Mouse (Mus musculus) limb, embryonic 15.5 days (tissue): ENCODE measurements around the gene Rpl27a. TPM values are rescaled to one million over a fixed set of nuclear protein-coding genes. Genes with fewer than 3 reads are reported as not detected.

Experiments
- ATAC-seq: fragments of 200-750 bp; cut with Nextera tagmentation; 2 replicates; pipeline ENCODE4 v1.8.0; 2017; ENCODE audit warnings: low read depth, moderate TSS enrichment; ENCODE audit not compliant: insufficient number of reproducible peaks, low FRiP score, low TSS enrichment
- H3K27ac ChIP-seq: fragments of 300-500 bp; sonication (generic); 2 replicates; pipeline ENCODE4 v1.5.1; 2015; ENCODE audit warnings: moderate library complexity, mild to moderate bottlenecking, inconsistent platforms
- H3K27me3 ChIP-seq: fragments of 300-500 bp; sonication (generic); 2 replicates; pipeline ENCODE4 v1.6.1; 2015; ENCODE audit warnings: inconsistent platforms
- H3K36me3 ChIP-seq: fragments of 300-500 bp; sonication (generic); 2 replicates; pipeline ENCODE4 v1.6.1; 2015; ENCODE audit warnings: inconsistent platforms
- H3K4me1 ChIP-seq: fragments of 300-500 bp; sonication (generic); 2 replicates; pipeline ENCODE4 v1.6.1; 2015; ENCODE audit warnings: inconsistent platforms
- H3K4me2 ChIP-seq: fragments of 300-500 bp; sonication (generic); 2 replicates; pipeline ENCODE4 v1.6.1; 2015; ENCODE audit warnings: mild to moderate bottlenecking, inconsistent platforms
- H3K4me3 ChIP-seq: fragments of 300-500 bp; sonication (generic); 2 replicates; pipeline ENCODE4 v1.5.1; 2015; ENCODE audit warnings: mild to moderate bottlenecking, inconsistent platforms
- H3K9ac ChIP-seq: fragments of 300-500 bp; sonication (generic); 2 replicates; pipeline ENCODE4 v1.6.1; 2015; ENCODE audit warnings: inconsistent platforms
- H3K9me3 ChIP-seq: fragments of 300-500 bp; sonication (generic); 2 replicates; pipeline ENCODE4 v1.6.1; 2016; ENCODE audit warnings: inconsistent platforms
- WGBS: fragments of 180-500 bp; shearing (Covaris S2); methylation state at CpG from one replicate; pipeline ENCODE4 v1.1.7; 2015; 5-methylcytosine and 5-hydroxymethylcytosine counted together
- polyA plus RNA-seq: library from polyadenylated mRNA; unstranded; fragments of >200 nt; fragmentation: Nextera tagmentation; extraction: Ambion mirVana; gene quantifications from 2 replicates; pipeline ENCODE4 v1.2.1, GENCODE M21; 2015

Gene Rpl27a
- 113 and 140 TPM in 2 replicates for polyA plus RNA-seq

- H3K9ac ChIP-seq: peak within 1 kb of the TSS; percentile 82
- under 1% methylated on average over 71 of the region's 72 CpGs for WGBS
- H3K4me2 ChIP-seq: peak within 1 kb of the TSS; percentile 82
- H3K4me3 ChIP-seq: peak within 1 kb of the TSS; percentile 73
- peak within 1 kb of the TSS; percentile 99 for H3K27ac ChIP-seq
- H3K4me1 ChIP-seq: peaks cover 25% of the 10 kb centered on the region
- peaks cover 35% of the 10 kb centered on the region for H3K36me3 ChIP-seq
- H3K9me3 ChIP-seq: no peaks in the 10 kb centered on the region
- peak; percentile 94 for ATAC-seq
- H3K27me3 ChIP-seq: no peaks in the 10 kb centered on the region
Measured at GRCm38 (mm10) chr7:109518838-109519696, at the start of gene Rpl27a. Rpl27a (plus strand) TSS chr7:109519147.

GRCm38 (mm10) chr7:109470700-109471099, 48.2 kb upstream of the Rpl27a start:
- no peak for ATAC-seq
- Histone ChIP-seq H3K4me2 (no peak overlapping the region), H3K4me1 (no peaks in the 10 kb centered on the region), H3K4me3 (no peak overlapping the region), H3K36me3 (no peaks in the 10 kb centered on the region), H3K9me3 (no peaks in the 10 kb centered on the region), H3K27ac (no peak overlapping the region), H3K9ac (no peak overlapping the region), H3K27me3 (no peaks in the 10 kb centered on the region)
- 71% methylated on average over 4 of the region's 4 CpGs for WGBS

- no peak for ATAC-seq
- H3K9me3 ChIP-seq: no peaks in the 10 kb centered on the region
- H3K4me1 ChIP-seq: 0 out of 2 replicates have a peak, but pooled peaks cover 6% of the 10 kb centered on the region
- H3K36me3 ChIP-seq: no peaks in the 10 kb centered on the region
- H3K4me3 ChIP-seq: no peak overlapping the region
- H3K9ac ChIP-seq: no peak overlapping the region
- H3K27me3 ChIP-seq: no peaks in the 10 kb centered on the region
- H3K4me2 ChIP-seq: no peak overlapping the region
- WGBS: 73% methylated on average over 3 of the region's 3 CpGs
- H3K27ac ChIP-seq: no peak overlapping the region
Measured at GRCm38 (mm10) chr7:109477926-109478325, 41.0 kb upstream of the Rpl27a start.

- no peak for ATAC-seq
- no peaks in the 10 kb centered on the region for H3K36me3 ChIP-seq
- no peaks in the 10 kb centered on the region for H3K9me3 ChIP-seq
- no peak overlapping the region for H3K4me3 ChIP-seq
- WGBS: 40% methylated on average over 7 of the region's 7 CpGs
- no peaks in the 10 kb centered on the region for H3K27me3 ChIP-seq
- H3K4me2 ChIP-seq: no peak overlapping the region
- H3K9ac ChIP-seq: no peak overlapping the region
- no peak overlapping the region for H3K27ac ChIP-seq
- H3K4me1 ChIP-seq: 0 out of 2 replicates have a peak, but pooled peaks cover 6% of the 10 kb centered on the region
Measured at GRCm38 (mm10) chr7:109480765-109481197, 38.2 kb upstream of the Rpl27a start.

GRCm38 (mm10) chr7:109484221-109484620, 34.7 kb upstream of the Rpl27a start:
- no peak overlapping the region for H3K9ac ChIP-seq
- WGBS: 78% methylated on average over 5 of the region's 5 CpGs

GRCm38 (mm10) chr7:109492616-109493318, 26.2 kb upstream of the Rpl27a start:
- Histone ChIP-seq H3K9ac (no peak overlapping the region), H3K4me3 (no peak overlapping the region), H3K27me3 (peaks cover 23% of the 10 kb centered on the region), H3K4me1 (peaks cover 12% of the 10 kb centered on the region), H3K9me3 (no peaks in the 10 kb centered on the region), H3K4me2 (no peak overlapping the region), H3K27ac (no peak overlapping the region), H3K36me3 (no peaks in the 10 kb centered on the region)
- 54% methylated on average over 18 of the region's 18 CpGs for WGBS
- no peak for ATAC-seq

More at GRCm38 (mm10) chr7:109484221-109484620, 34.7 kb upstream of the Rpl27a start:
- Histone ChIP-seq H3K27ac (no peak overlapping the region), H3K4me3 (no peak overlapping the region), H3K36me3 (no peaks in the 10 kb centered on the region), H3K27me3 (no peaks in the 10 kb centered on the region), H3K4me1 (0 out of 2 replicates have a peak, but pooled peaks cover 6% of the 10 kb centered on the region), H3K9me3 (no peaks in the 10 kb centered on the region), H3K4me2 (no peak overlapping the region)
- no peak for ATAC-seq

- Histone ChIP-seq H3K27me3 (peaks cover 23% of the 10 kb centered on the region), H3K4me1 (peaks cover 12% of the 10 kb centered on the region), H3K4me2 (peak overlapping the region; percentile 27), H3K27ac (no peak overlapping the region), H3K9me3 (no peaks in the 10 kb centered on the region), H3K9ac (0 out of 2 replicates have a peak overlapping the region, but pooled peaks have one; percentile 7), H3K36me3 (no peaks in the 10 kb centered on the region), H3K4me3 (peak overlapping the region; percentile 0; the same call in 1 of the 2 replicates)
- no peak for ATAC-seq
- WGBS: 13% methylated on average over 21 of the region's 21 CpGs
Measured at GRCm38 (mm10) chr7:109493319-109494316, 25.3 kb upstream of the Rpl27a start.

GRCm38 (mm10) chr7:109497507-109497906, 21.4 kb upstream of the Rpl27a start:
- Histone ChIP-seq H3K4me3 (no peak overlapping the region), H3K27ac (no peak overlapping the region), H3K9me3 (no peaks in the 10 kb centered on the region), H3K4me1 (peaks cover 12% of the 10 kb centered on the region), H3K27me3 (peaks cover 17% of the 10 kb centered on the region), H3K9ac (no peak overlapping the region), H3K4me2 (no peak overlapping the region), H3K36me3 (no peaks in the 10 kb centered on the region)
- no peak for ATAC-seq
- WGBS: 53% methylated on average over 4 of the region's 4 CpGs

- no peak for ATAC-seq
- no peaks in the 10 kb centered on the region for H3K36me3 ChIP-seq
- H3K4me3 ChIP-seq: no peak overlapping the region
- H3K9me3 ChIP-seq: no peaks in the 10 kb centered on the region
- peaks cover 10% of the 10 kb centered on the region; the same call in 1 of the 2 replicates for H3K4me1 ChIP-seq
- no peak overlapping the region for H3K27ac ChIP-seq
- WGBS: 7% methylated on average over 8 of the region's 8 CpGs
- no peaks in the 10 kb centered on the region for H3K27me3 ChIP-seq
- H3K4me2 ChIP-seq: no peak overlapping the region
- no peak overlapping the region for H3K9ac ChIP-seq
Measured at GRCm38 (mm10) chr7:109507119-109507518, 11.8 kb upstream of the Rpl27a start.

GRCm38 (mm10) chr7:109507572-109507971, 11.4 kb upstream of the Rpl27a start:
- WGBS: 32% methylated on average over 9 of the region's 9 CpGs
- H3K27ac ChIP-seq: no peak overlapping the region

GRCm38 (mm10) chr7:109508034-109508433, 10.9 kb upstream of the Rpl27a start, which contains the start of gene Trim66:
Trim66 (minus strand) TSS chr7:109508134.
- no peak within 1 kb of the TSS for H3K27ac ChIP-seq
- H3K36me3 ChIP-seq: no peaks in the 10 kb centered on the region
- no peak within 1 kb of the TSS for H3K4me3 ChIP-seq
- H3K4me1 ChIP-seq: peaks cover 10% of the 10 kb centered on the region; the same call in 1 of the 2 replicates
- H3K9me3 ChIP-seq: no peaks in the 10 kb centered on the region
- 86% methylated on average over 4 of the region's 4 CpGs for WGBS
- ATAC-seq: no peak
- H3K27me3 ChIP-seq: no peaks in the 10 kb centered on the region
- no peak within 1 kb of the TSS for H3K4me2 ChIP-seq
- H3K9ac ChIP-seq: no peak within 1 kb of the TSS

More at GRCm38 (mm10) chr7:109507572-109507971, 11.4 kb upstream of the Rpl27a start:
- peaks cover 10% of the 10 kb centered on the region; the same call in 1 of the 2 replicates for H3K4me1 ChIP-seq
- no peak overlapping the region for H3K4me3 ChIP-seq
- no peak overlapping the region for H3K4me2 ChIP-seq
- no peak for ATAC-seq
- H3K36me3 ChIP-seq: no peaks in the 10 kb centered on the region
- no peaks in the 10 kb centered on the region for H3K27me3 ChIP-seq
- no peaks in the 10 kb centered on the region for H3K9me3 ChIP-seq
- H3K9ac ChIP-seq: no peak overlapping the region
